Mouse (Mus musculus) embryo, embryonic 9.5 days (tissue): ENCODE results near the gene Phc1.

Experiments
- DNase-seq: peaks from one replicate; pipeline ENCODE4 v3.0.0-alpha.2; 2017; ENCODE audit errors: extremely low spot score

Phc1 gene

GRCm38 (mm10) chr6:122339047-122339647, 1.2 kb downstream of the Phc1 start:
- DNase-seq = peak; percentile 73

GRCm38 (mm10) chr6:122337546-122337945, 2.8 kb downstream of the Phc1 start:
- no peak for DNase-seq

DNA sequence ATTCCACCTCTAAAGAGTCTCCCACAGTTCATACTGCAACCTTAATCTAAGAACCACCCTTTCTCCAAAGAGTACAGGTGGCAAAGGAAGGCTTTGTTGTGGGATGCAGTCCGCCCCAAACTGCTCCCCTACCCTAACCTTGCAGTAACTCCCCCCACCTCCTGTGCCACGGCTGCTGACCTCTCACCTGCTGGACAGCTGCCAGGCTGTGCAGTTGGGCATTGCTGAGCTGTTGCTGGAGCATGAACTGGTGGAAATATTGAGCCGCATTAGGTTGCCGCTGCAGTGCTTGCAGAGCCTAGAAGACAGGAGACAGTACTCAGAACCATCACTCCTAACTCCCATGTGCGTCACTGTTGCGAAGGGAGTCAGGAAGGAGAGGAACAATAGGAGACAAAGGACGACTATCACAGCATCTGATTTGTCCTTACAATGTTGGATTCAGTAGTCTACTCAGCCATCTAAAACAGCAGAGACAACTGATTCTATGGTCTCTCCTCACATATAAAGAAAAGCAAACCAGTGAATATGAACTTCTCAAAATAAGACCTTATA, 5.5 kb downstream of the Phc1 start:
- DNase-seq = no peak

- no peak for DNase-seq
Measured at GRCm38 (mm10) chr6:122333081-122333612, 7.2 kb downstream of the Phc1 start.

GRCm38 (mm10) chr6:122325361-122325975, 14.9 kb downstream of the Phc1 start:
- DNase-seq = no peak

DNA sequence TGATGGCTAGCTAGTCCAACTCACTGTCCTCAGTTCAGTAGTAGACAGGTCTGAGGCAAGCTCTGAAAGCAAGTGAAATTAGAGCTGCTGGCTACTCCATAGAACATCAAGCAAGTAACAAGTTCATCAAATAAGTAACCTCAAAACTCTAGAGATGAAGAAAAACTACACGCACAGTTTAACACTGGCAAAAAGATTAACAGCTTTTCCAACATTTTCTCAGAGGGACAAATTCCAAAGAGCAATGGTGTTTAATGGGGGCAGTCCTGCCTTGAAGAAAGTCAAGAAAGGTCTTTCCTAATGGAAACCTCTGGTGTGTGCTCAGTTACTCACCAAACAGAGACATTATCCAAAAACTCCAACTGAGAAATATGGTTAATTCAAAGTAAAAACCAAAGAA, 21.6 kb downstream of the Phc1 start:
- DNase-seq = no peak

GRCm38 (mm10) chr6:122310187-122310820, 30.1 kb downstream of the Phc1 start:
- DNase-seq = no peak

DNA sequence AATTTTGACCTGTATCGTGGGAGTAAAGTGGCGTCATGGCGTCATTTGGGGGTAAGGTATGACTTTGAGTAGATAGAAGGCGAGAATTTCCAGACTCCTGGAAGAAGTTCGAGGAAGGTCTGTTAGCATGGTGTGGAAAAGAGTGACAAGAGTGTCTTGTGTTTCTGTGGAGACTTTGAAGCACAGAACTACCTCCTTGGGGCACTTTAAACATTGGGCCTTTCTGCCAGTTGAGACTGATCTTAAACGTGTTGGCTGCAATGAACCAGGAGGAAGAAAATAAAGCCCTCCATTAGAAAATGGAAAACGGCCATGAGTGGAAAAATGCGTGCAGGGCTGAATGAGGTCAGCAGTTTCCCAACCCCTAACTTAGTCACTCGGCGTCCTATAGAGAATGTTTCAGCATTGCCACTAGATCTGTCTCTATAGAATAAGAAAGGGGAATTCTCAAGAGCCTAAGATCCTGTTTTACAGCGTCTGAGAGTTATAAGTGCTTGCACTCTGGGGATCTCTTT, 30.9 kb downstream of the Phc1 start:
- DNase-seq = no peak

GRCm38 (mm10) chr6:122308505-122309393, 31.6 kb downstream of the Phc1 start, which contains the start of gene M6pr:
TSS of gene M6pr (plus strand) at chr6:122308720.
- DNase-seq = peak; percentile 92

GRCm38 (mm10) chr6:122308136-122308504, 32.2 kb downstream of the Phc1 start:
- no peak for DNase-seq

DNA sequence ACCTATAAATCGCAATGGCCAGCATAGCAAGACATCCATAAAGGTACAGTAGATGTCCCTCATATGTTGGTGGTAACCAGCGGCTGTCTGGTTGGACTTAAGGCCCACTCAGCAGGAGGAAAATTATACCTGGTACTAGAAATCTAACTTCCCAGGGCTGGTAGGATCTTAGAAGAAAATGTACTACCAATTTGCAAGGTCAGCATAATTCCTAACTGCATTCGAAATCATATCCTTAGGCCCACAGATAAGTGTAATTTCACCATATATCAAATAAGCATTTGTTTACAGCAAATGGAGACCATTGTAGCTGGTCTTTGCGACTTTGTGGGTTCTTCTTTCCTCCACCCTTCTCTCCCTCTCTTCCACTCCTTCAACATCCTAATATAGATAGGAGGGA, 33.7 kb downstream of the Phc1 start:
- DNase-seq = no peak

DNA sequence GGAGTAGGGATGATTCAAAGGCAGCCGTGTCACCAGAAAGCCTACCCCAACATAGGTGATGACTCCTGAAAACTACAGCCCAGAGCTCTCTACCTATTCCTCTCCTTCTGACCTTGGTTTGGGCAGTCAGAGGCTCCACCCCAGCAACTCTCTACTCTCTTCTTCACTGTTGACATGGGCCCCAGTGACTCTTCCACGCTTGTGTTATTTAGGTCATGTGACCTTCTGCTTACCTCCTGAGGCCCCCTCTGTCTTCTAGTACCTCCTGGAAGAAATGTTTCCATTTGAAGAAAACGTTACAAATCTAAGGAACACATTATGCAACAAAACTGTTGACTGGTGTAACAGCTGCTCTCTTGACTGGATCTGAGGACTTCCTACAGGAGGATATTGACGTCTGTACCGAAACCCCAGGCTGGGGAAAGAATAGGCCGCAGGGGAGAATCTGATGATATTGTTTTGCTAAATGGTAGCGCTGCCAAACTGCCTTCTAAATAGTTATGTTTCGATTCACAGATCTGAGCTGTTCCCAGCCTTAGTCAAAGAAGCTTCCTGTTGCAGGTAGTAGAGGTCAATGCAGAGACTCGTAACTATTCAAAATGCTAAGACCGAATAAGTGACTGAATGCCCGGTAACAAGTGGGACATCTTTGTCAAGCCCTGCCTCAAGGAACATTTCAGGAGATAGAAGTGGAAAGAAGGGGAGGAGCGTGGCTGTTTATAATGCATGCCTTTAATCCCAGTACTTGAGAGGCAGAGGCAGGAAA, 35.4 kb downstream of the Phc1 start:
- no peak for DNase-seq

- peak; percentile 65 for DNase-seq
Measured at GRCm38 (mm10) chr6:122304355-122304754, 36.0 kb downstream of the Phc1 start.

DNA sequence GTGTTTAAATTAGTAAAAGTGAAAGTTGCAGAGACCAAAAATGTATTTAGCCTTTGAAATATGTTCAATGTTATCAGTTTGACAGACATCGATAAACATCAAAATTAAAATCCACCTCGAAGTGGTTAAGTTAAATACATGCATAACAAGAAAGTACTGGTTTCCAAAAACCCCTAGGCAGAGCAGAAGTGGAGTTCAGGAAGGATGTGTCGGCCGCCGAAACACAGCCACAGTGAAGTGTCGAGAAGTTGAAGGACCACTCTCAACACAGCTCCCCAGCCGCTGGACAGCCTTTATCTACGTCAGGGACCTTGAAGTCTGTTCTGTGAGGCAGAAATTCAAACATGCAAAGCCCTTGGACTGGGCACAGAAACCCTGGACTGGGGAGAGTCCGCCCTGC, 36.8 kb downstream of the Phc1 start:
- no peak for DNase-seq

- DNase-seq = no peak
Measured at GRCm38 (mm10) chr6:122302661-122303060, 37.7 kb downstream of the Phc1 start.

DNA sequence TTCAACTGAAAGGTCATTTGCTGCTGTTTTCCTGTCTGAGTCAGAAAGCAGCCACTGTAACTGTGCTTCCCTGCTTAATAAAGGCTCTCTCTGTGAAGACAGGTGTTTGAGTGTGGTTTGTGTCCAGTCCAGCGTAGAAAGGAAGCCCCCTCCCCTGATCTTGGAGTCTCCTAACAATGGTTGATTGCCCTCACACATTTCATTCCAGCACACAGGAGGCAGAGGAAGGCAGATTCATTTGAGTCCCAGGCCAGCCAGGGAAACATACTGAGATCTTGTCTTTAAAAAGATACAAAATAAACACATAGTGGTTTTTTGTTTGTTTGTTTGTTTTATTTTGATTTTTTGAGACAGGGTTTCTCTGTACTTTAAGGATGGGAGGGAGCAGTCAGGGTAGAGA, 38.2 kb downstream of the Phc1 start:
- no peak for DNase-seq

- no peak for DNase-seq
Measured at GRCm38 (mm10) chr6:122299621-122300133, 40.7 kb downstream of the Phc1 start.

- no peak for DNase-seq
Measured at GRCm38 (mm10) chr6:122298223-122298609, 42.1 kb downstream of the Phc1 start.

DNA sequence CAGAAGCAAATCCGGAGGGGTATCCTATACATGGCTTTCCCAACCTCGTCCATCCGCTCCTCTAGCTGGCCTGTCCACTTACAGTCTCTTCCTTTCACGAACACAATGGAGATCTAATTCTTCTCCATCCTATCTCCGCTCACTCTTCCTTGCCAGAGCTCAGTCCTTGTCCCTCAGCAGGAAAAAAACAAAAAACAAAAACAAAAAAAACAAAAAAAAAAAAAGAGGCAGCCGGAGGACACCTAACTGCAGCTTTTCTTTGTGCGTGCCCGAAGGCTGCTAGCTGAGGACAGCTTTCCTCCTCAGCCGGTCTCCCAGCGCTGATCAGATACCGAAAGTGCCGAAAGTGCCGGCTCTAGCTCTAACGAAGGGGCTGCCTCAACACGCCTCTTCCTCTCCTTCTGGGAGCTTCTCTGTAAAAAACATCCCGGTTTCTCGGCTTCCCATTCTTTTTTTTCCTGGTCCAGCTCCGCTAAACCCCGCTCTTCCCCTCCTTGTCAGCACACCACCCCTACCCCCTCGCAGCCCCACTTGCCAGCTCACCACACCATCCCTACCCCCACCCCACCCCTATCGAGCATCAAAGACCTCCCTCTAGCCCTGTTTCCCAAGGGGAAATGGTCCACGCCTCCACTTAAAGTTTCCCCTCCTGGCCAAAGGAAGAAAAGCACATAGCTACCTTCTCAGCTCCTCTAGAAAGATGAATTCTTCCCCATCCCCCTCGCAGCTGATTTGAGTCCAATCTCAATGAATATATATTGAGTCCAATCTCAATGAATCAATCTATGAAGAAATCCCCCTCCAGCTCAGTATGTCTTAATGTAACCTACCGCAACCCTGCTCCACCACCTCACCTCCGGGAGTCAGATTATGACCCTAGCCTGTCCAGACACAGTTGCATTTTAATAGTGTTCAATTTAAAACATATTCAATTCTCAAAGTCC, 42.8 kb downstream of the Phc1 start:
- peak; percentile 60 for DNase-seq

DNA sequence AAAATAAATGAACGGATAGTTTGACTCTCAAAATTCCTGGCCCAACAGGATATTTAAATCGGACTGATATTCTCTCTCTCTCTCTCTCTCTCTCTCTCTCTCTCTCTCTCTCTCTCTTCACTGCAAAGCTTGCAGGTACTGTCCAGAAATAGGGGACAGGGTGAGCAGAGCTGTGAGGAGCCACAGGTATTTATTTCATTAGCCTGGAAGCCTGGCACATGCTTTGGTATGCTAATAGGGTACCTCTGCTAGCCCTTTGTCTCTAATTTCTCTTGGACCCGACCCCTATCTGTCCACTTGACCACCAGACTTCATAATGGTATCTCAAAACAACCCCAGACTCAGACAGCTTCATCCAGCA, 43.5 kb downstream of the Phc1 start:
- DNase-seq = no peak
